Mouse (Mus musculus) limb, embryonic 14.5 days (tissue): ENCODE measurements around the gene Zfand3. TPM values are rescaled to one million over a fixed set of nuclear protein-coding genes. Genes with fewer than 3 reads are reported as not detected.

Experiments used
- ATAC-seq: fragments of 200-750 bp; cut with Nextera tagmentation; 2 replicates; pipeline ENCODE4 v1.8.0; 2017; ENCODE audit warnings: low read depth, moderate number of reproducible peaks, moderate TSS enrichment; ENCODE audit not compliant: low FRiP score
- DNase-seq: peaks from one replicate; pipeline ENCODE4 v3.0.0-alpha.2; 2015; ENCODE audit warnings: low spot score
- H3K27ac ChIP-seq: fragments of 300-500 bp; sonication (generic); replicated peaks from 2 replicates; pipeline ENCODE4 v1.5.1; 2014; ENCODE audit warnings: low read depth, mild to moderate bottlenecking, low read length, moderate library complexity, mixed read lengths
- H3K27me3 ChIP-seq: fragments of 300-500 bp; sonication (generic); 2 replicates; pipeline ENCODE4 v1.6.1; 2014; ENCODE audit warnings: low read length, mixed read lengths; ENCODE audit not compliant: control insufficient read depth, insufficient read depth
- H3K36me3 ChIP-seq: fragments of 300-500 bp; sonication (generic); 2 replicates; pipeline ENCODE4 v1.6.1; 2014; ENCODE audit warnings: mild to moderate bottlenecking, low read length, moderate library complexity, mixed read lengths; ENCODE audit not compliant: control insufficient read depth, insufficient read depth
- H3K4me1 ChIP-seq: fragments of 300-500 bp; sonication (generic); 2 replicates; pipeline ENCODE4 v1.6.1; 2014; ENCODE audit warnings: antibody characterized with exemption, low read length, mixed read lengths; ENCODE audit not compliant: control insufficient read depth, insufficient read depth
- H3K4me2 ChIP-seq: fragments of 300-500 bp; sonication (generic); replicated peaks from 2 replicates; pipeline ENCODE4 v1.6.1; 2014; ENCODE audit warnings: low read depth, mild to moderate bottlenecking, low read length, moderate library complexity; ENCODE audit not compliant: severe bottlenecking
- H3K4me3 ChIP-seq: fragments of 300-500 bp; sonication (generic); replicated peaks from 2 replicates; pipeline ENCODE4 v1.5.1; 2014; ENCODE audit warnings: low read length
- H3K9ac ChIP-seq: fragments of 300-500 bp; sonication (generic); 2 replicates; pipeline ENCODE4 v1.6.1; 2014; ENCODE audit warnings: mild to moderate bottlenecking, low read depth, low read length, moderate library complexity; ENCODE audit not compliant: severe bottlenecking
- H3K9me3 ChIP-seq: fragments of 300-500 bp; sonication (generic); 2 replicates; pipeline ENCODE4 v1.6.1; 2016; ENCODE audit warnings: low read length; ENCODE audit not compliant: control insufficient read depth
- POLR2A ChIP-seq: fragments of 200-500 bp; IDR thresholded peaks from 2 replicates; pipeline ENCODE4 v1.8.0; 2012; ENCODE audit warnings: inconsistent platforms, mild to moderate bottlenecking, moderate library complexity, borderline replicate concordance; ENCODE audit not compliant: insufficient read depth, insufficient read length; ENCODE audit errors: extremely low read depth
- WGBS: fragments of 180-500 bp; shearing (Covaris S2); extraction: QIAGEN DNeasy Blood & Tissue Kit; methylation state at CpG from one replicate; pipeline ENCODE4 v1.1.7; 2014; 5-methylcytosine and 5-hydroxymethylcytosine counted together
- polyA plus RNA-seq, 2 experiments: library from polyadenylated mRNA; depleted of rRNA in 1 of 2; stranded (reverse) in 1 of 2; unstranded in 1 of 2; fragments of >200 nt; fragmentation: Nextera tagmentation in 1 of 2; extraction: Ambion mirVana in 1 of 2; gene quantifications; 2 replicates each; pipeline versions ENCODE4 v1.2.1 to v1.2.3; 2012 to 2014

Gene Zfand3
- polyA plus RNA-seq, 2 experiments = 43.1 to 107 TPM

DNA sequence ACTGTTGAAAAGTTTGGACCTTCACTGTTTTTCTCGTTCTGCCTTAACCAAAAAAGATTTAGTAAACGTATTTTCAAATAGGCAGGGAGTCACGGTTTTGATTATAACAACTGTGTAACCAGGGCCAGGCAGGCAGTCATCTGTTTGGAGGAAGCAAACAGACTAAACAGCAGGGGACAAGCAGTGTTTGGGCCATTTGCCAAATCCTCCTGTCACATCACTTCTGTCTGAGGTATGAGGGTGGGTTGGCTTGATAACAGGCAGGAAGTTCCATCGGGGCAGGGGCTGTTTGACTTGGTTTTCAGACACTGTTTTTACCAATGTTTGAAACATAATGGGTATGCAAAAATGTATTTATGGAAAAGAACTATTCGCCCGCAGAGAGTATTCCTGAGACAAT is 22.1 kb downstream of the Zfand3 start:
- H3K4me1 ChIP-seq = peaks cover 39% of the 10 kb centered on the region
- H3K27me3 ChIP-seq = no peaks in the 10 kb centered on the region
- no peak for TF ChIP-seq POLR2A
- H3K4me3 ChIP-seq = no peak overlapping the region
- DNase-seq (peak; percentile 75), ATAC-seq (no peak)
- H3K36me3 ChIP-seq = no peaks in the 10 kb centered on the region
- no peaks in the 10 kb centered on the region for H3K9me3 ChIP-seq
- no peak overlapping the region for H3K9ac ChIP-seq
- H3K27ac ChIP-seq = 0 out of 2 replicates have a peak overlapping the region, but pooled peaks have one; percentile 14
- WGBS = 42% methylated on average over 6 of the region's 6 CpGs
- H3K4me2 ChIP-seq = no peak overlapping the region

DNA sequence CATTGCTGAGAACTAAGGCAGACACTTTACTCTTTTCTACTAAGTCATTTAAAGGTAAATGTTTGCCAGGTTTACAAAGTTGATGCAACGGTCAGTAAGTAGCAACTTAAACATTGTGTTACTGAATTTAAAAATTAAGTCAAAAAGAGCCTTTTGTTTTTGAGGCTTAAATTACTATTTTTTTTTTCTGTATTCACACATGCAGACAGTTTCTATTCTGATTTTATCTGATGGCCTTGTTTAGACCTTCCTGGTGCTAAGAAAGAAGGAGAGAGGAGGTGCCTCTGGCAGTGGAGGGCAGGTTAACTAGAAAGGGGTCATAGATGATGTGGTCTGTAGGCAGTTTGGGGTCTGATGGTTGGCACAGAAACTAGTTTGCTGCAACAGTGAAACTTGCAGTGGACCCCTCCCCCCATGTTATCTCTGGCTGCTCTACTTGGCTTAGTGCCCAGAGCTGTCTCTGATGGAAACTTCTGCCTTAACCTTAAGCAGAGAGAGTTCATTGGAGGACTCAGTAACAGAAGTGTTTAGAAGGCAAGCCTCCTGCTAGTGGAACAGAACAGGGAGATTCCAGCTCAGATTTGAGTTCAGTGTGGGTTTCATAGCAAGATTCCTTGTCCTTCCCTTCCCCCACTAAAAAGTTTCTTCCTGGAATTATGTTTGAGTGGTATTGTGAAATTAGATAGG is 23.0 kb downstream of the Zfand3 start:
- TF ChIP-seq POLR2A = no peak
- Histone ChIP-seq H3K4me3 (no peak overlapping the region), H3K27me3 (no peaks in the 10 kb centered on the region), H3K4me1 (peaks cover 40% of the 10 kb centered on the region), H3K9ac (no peak overlapping the region), H3K27ac (no peak overlapping the region), H3K4me2 (no peak overlapping the region), H3K36me3 (no peaks in the 10 kb centered on the region), H3K9me3 (no peaks in the 10 kb centered on the region)
- peak; percentile 50; the same call in 1 of the 2 replicates for ATAC-seq
- peak; percentile 79 for DNase-seq
- WGBS = 46% methylated on average over 1 of the region's 1 CpGs

GRCm38 (mm10) chr17:30029633-30030226 is 25.2 kb downstream of the Zfand3 start:
- H3K4me1 ChIP-seq = peaks cover 40% of the 10 kb centered on the region
- ATAC-seq = no peak
- DNase-seq = peak; percentile 49
- no peak overlapping the region for H3K27ac ChIP-seq
- no peak overlapping the region for H3K4me2 ChIP-seq
- 42% methylated on average over 7 of the region's 7 CpGs for WGBS
- no peak overlapping the region for H3K9ac ChIP-seq
- H3K4me3 ChIP-seq = no peak overlapping the region
- no peaks in the 10 kb centered on the region for H3K36me3 ChIP-seq
- H3K27me3 ChIP-seq = no peaks in the 10 kb centered on the region
- no peak for TF ChIP-seq POLR2A
- no peaks in the 10 kb centered on the region for H3K9me3 ChIP-seq

DNA sequence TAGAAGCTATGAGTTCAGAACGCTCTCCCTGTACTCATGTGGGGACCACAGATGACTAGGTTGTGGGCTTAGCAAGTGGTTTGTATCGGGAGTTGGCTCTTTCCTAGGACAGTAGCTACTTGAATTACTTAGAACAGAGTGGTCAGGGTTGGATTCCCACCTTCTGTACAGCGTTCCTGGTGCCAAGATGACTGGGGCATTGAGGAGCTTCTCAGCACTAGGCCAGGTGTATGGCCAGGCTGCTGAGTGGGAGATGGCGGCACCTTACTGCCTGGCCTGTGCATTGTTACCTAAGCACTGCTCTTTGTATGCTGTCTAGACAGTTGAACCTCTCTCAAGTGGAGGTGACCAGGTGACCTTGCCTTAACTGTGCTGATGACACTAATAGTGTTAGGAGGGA is 28.3 kb downstream of the Zfand3 start:
- 92% methylated on average over 4 of the region's 4 CpGs for WGBS
- no peak overlapping the region for H3K4me3 ChIP-seq
- peaks cover 29% of the 10 kb centered on the region for H3K4me1 ChIP-seq
- H3K9me3 ChIP-seq = no peaks in the 10 kb centered on the region
- DNase-seq (no peak), ATAC-seq (no peak)
- H3K27me3 ChIP-seq = no peaks in the 10 kb centered on the region
- no peak overlapping the region for H3K4me2 ChIP-seq
- no peak overlapping the region for H3K27ac ChIP-seq
- H3K36me3 ChIP-seq = no peaks in the 10 kb centered on the region
- no peak for TF ChIP-seq POLR2A
- no peak overlapping the region for H3K9ac ChIP-seq

GRCm38 (mm10) chr17:30033991-30034390 is 29.5 kb downstream of the Zfand3 start:
- TF ChIP-seq POLR2A = no peak
- Histone ChIP-seq H3K4me1 (peaks cover 20% of the 10 kb centered on the region), H3K4me2 (no peak overlapping the region), H3K27me3 (no peaks in the 10 kb centered on the region), H3K27ac (no peak overlapping the region), H3K36me3 (no peaks in the 10 kb centered on the region), H3K4me3 (no peak overlapping the region), H3K9ac (no peak overlapping the region), H3K9me3 (no peaks in the 10 kb centered on the region)
- DNase-seq (no peak), ATAC-seq (no peak)
- 91% methylated on average over 4 of the region's 4 CpGs for WGBS
